Mouse (Mus musculus) MEL (cell line): ENCODE data around the gene Myo10. TPM values are rescaled to one million over a fixed set of nuclear protein-coding genes. Genes with fewer than 3 reads are reported as not detected.

ENCODE experiments used
- DNase-seq: peaks from one replicate; pipeline ENCODE4 v3.0.0; 2011; ENCODE audit warnings: low read depth, low spot score
- H3K27ac ChIP-seq: 2 replicates; pipeline ENCODE4 v1.5.1; 2012; ENCODE audit warnings: low read depth, mild to moderate bottlenecking, control low read depth, low read length, moderate library complexity; ENCODE audit not compliant: control insufficient read depth
- H3K27me3 ChIP-seq, 2 experiments: fragments of 150-350 bp in 1 of 2; sonication (generic) in 1 of 2; 2 replicates each; pipeline ENCODE4 v1.6.1; 2012; ENCODE audit warnings: low read length in 2 of 2, mild to moderate bottlenecking in 2 of 2, improper control_type of control experiment in 1 of 2, moderate library complexity in 1 of 2; ENCODE audit not compliant: insufficient read depth in 2 of 2, control insufficient read depth in 1 of 2
- H3K36me3 ChIP-seq, 2 experiments: 2 replicates each; pipeline ENCODE4 v1.6.1; 2012 to 2014; ENCODE audit warnings: low read length in 2 of 2, improper control_type of control experiment in 1 of 2, inconsistent platforms in 1 of 2, mild to moderate bottlenecking in 1 of 2; ENCODE audit not compliant: insufficient read depth in 2 of 2, control insufficient read depth in 1 of 2
- H3K4me1 ChIP-seq, 2 experiments: fragments of 150-350 bp in 1 of 2; sonication (generic) in 1 of 2; 2 replicates each; pipeline ENCODE4 v1.6.1; 2012; ENCODE audit warnings: low read length in 2 of 2, improper control_type of control experiment in 1 of 2, mild to moderate bottlenecking in 1 of 2; ENCODE audit not compliant: insufficient read depth in 2 of 2, control insufficient read depth in 1 of 2
- H3K4me3 ChIP-seq, 2 experiments: fragments of 150-350 bp in 1 of 2; sonication (generic) in 1 of 2; 2 replicates each; pipeline ENCODE4 v1.5.1; 2012; ENCODE audit warnings: low read depth in 2 of 2, low read length in 2 of 2, mild to moderate bottlenecking in 2 of 2, moderate library complexity in 2 of 2, control low read depth in 1 of 2, improper control_type of control experiment in 1 of 2; ENCODE audit not compliant: control insufficient read depth in 1 of 2, insufficient read depth in 1 of 2
- H3K79me2 ChIP-seq: 2 replicates; pipeline ENCODE4 v1.6.1; 2012; ENCODE audit warnings: mild to moderate bottlenecking, low read length, moderate library complexity; ENCODE audit not compliant: control insufficient read depth, poor library complexity, insufficient read depth
- H3K9ac ChIP-seq: 2 replicates; pipeline ENCODE4 v1.6.1; 2012; ENCODE audit warnings: low read depth, mild to moderate bottlenecking, control low read depth, low read length, moderate library complexity; ENCODE audit not compliant: control insufficient read depth, poor library complexity, severe bottlenecking
- H3K9me3 ChIP-seq: fragments of 150-350 bp; sonication (generic); replicated peaks from 2 replicates; pipeline ENCODE4 v1.6.1; 2012; ENCODE audit warnings: mild to moderate bottlenecking, low read length, improper control_type of control experiment, moderate library complexity; ENCODE audit not compliant: insufficient read depth
- BHLHE40 ChIP-seq: IDR thresholded peaks from 2 replicates; pipeline ENCODE4 v1.6.1; 2012; ENCODE audit warnings: low read depth, mild to moderate bottlenecking, inconsistent platforms, low read length, improper control_type of control experiment, borderline replicate concordance
- CTCF ChIP-seq, 3 experiments: IDR thresholded peaks in 2 of 3; conservative IDR thresholded peaks in 1 of 3; 2 replicates each; pipeline ENCODE4 v1.5.1; 2011 to 2012; ENCODE audit warnings: low read length in 3 of 3, low read depth in 2 of 3, mild to moderate bottlenecking in 2 of 3, improper control_type of control experiment in 1 of 3, inconsistent platforms in 1 of 3, mixed read lengths in 1 of 3, moderate library complexity in 1 of 3; ENCODE audit not compliant: control insufficient read depth in 1 of 3, insufficient read depth in 1 of 3, poor library complexity in 1 of 3, severe bottlenecking in 1 of 3
- ELF1 ChIP-seq: IDR thresholded peaks from 2 replicates; pipeline ENCODE4 v1.6.1; 2014; ENCODE audit warnings: low read depth, mild to moderate bottlenecking, inconsistent platforms, low read length, improper control_type of control experiment, moderate library complexity
- EP300 ChIP-seq, 2 experiments: IDR thresholded peaks; 2 replicates each; pipeline ENCODE4 v1.6.1; 2011; ENCODE audit warnings: improper control_type of control experiment in 2 of 2, low read length in 2 of 2, low read depth in 1 of 2, mild to moderate bottlenecking in 1 of 2
- GABPA ChIP-seq: IDR thresholded peaks from 2 replicates; pipeline ENCODE4 v1.6.1; 2012; ENCODE audit warnings: low read depth, mild to moderate bottlenecking, inconsistent platforms, low read length, improper control_type of control experiment, moderate library complexity
- KAT2A ChIP-seq: conservative IDR thresholded peaks from 2 replicates; pipeline ENCODE4 v1.6.1; 2012; ENCODE audit warnings: low read depth, low read length, improper control_type of control experiment, inconsistent platforms
- MAFK ChIP-seq: IDR thresholded peaks from 2 replicates; pipeline ENCODE4 v1.6.1; 2011; ENCODE audit warnings: low read depth, mild to moderate bottlenecking, low read length, improper control_type of control experiment, borderline replicate concordance
- MAX ChIP-seq: IDR thresholded peaks from 2 replicates; pipeline ENCODE4 v1.6.1; 2011; ENCODE audit warnings: low read length, improper control_type of control experiment
- MAZ ChIP-seq: IDR thresholded peaks from 2 replicates; pipeline ENCODE4 v1.6.1; 2012; ENCODE audit warnings: low read depth, mild to moderate bottlenecking, inconsistent platforms, low read length, improper control_type of control experiment
- MXI1 ChIP-seq: IDR thresholded peaks from 2 replicates; pipeline ENCODE4 v1.6.1; 2011; ENCODE audit warnings: mild to moderate bottlenecking, low read depth, low read length, improper control_type of control experiment
- MYB ChIP-seq: IDR thresholded peaks from 2 replicates; pipeline ENCODE4 v1.6.1; 2011; ENCODE audit warnings: mild to moderate bottlenecking, low read depth, low read length, improper control_type of control experiment
- MYC ChIP-seq: IDR thresholded peaks from 2 replicates; pipeline ENCODE4 v1.6.1; 2011; ENCODE audit warnings: low read depth, mild to moderate bottlenecking, low read length, improper control_type of control experiment, moderate library complexity
- POLR2A ChIP-seq, 2 experiments: IDR thresholded peaks; 2 replicates each; pipeline ENCODE4 v1.6.1; 2011 to 2012; ENCODE audit warnings: low read length in 2 of 2, mild to moderate bottlenecking in 2 of 2, control low read depth in 1 of 2, improper control_type of control experiment in 1 of 2, low read depth in 1 of 2, moderate library complexity in 1 of 2; ENCODE audit not compliant: control insufficient read depth in 1 of 2, insufficient read depth in 1 of 2, poor library complexity in 1 of 2
- POLR2AphosphoS5 ChIP-seq: IDR thresholded peaks from 2 replicates; pipeline ENCODE4 v1.6.1; 2012; ENCODE audit warnings: low read depth, borderline replicate concordance, mild to moderate bottlenecking, inconsistent platforms, low read length, moderate library complexity, mixed read lengths
- SIN3A ChIP-seq: IDR thresholded peaks from 2 replicates; pipeline ENCODE4 v1.6.1; 2012; ENCODE audit warnings: low read length, improper control_type of control experiment, inconsistent platforms
- TAL1 ChIP-seq: IDR thresholded peaks from 2 replicates; pipeline ENCODE4 v1.6.1; 2012; ENCODE audit warnings: mild to moderate bottlenecking, inconsistent platforms, low read length, moderate library complexity, mixed read lengths
- TBP ChIP-seq: IDR thresholded peaks from 2 replicates; pipeline ENCODE4 v1.8.0; 2011; ENCODE audit warnings: low read depth, low read length, improper control_type of control experiment
- TCF12 ChIP-seq: IDR thresholded peaks from 2 replicates; pipeline ENCODE4 v1.6.1; 2014; ENCODE audit warnings: low read depth, mild to moderate bottlenecking, inconsistent platforms, low read length, improper control_type of control experiment, moderate library complexity
- USF1 ChIP-seq: IDR thresholded peaks from 2 replicates; pipeline ENCODE4 v1.6.1; 2014; ENCODE audit warnings: low read depth, mild to moderate bottlenecking, inconsistent platforms, low read length, improper control_type of control experiment, moderate library complexity
- ZC3H11A ChIP-seq: IDR thresholded peaks from 2 replicates; pipeline ENCODE4 v1.6.1; 2012; ENCODE audit warnings: low read depth, mild to moderate bottlenecking, inconsistent platforms, low read length, improper control_type of control experiment
- ZMIZ1 ChIP-seq: IDR thresholded peaks from 2 replicates; pipeline ENCODE4 v1.6.1; 2012; ENCODE audit warnings: low read depth, mild to moderate bottlenecking, inconsistent platforms, low read length, improper control_type of control experiment, moderate library complexity
- polyA plus RNA-seq, 2 experiments: library from polyadenylated mRNA; stranded (reverse) in 1 of 2; unstranded in 1 of 2; fragments of >175 nt in 1 of 2; fragments of >200 nt in 1 of 2; gene quantifications; 2 replicates each; pipeline versions ENCODE4 v1.2.1 to v1.2.4; 2012; ENCODE audit warnings: low replicate concordance in 2 of 2, low read depth in 1 of 2; ENCODE audit not compliant: insufficient read length in 2 of 2, insufficient read depth in 1 of 2, missing spikeins in 1 of 2
- total RNA-seq: library from RNA; depleted of rRNA; stranded (reverse); fragments of 300-350 nt; gene quantifications from 2 replicates; pipeline ENCODE4 v1.2.3, GENCODE M21; 2012

Myo10 gene
- total and polyA plus RNA-seq, 3 experiments: 0.01 TPM; not detected in 2

DNA sequence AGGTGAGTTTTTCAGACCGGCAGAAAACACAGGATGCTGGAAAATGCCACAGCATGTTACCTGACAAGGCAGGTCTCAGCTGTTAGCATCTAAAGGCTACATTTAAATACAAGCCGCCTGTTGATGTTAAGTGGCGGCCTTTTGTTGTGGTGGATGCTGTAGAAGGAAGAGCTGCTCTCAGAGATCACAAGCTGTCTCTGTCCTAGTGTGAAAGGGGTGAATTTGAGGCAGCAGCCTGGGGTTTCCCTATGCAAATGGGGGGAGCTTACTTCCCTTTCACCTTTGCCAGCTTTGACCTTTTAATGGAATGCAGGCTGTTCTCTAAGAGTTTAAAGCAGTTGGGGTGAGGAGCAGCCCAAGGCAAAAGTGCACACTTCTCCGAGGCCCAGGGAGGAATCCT, 117.9 kb downstream of the Myo10 start:
- Histone ChIP-seq H3K9ac (no peak overlapping the region), H3K36me3 (no peaks in the 10 kb centered on the region), H3K27me3 (no peaks in the 10 kb centered on the region), H3K9me3 (no peaks in the 10 kb centered on the region), H3K4me3 (no peak overlapping the region), H3K27ac (no peak overlapping the region), H3K4me1 (no peaks in the 10 kb centered on the region), H3K79me2 (no peaks in the 10 kb centered on the region)
- no peak for DNase-seq
- TF ChIP-seq KAT2A: no peak
- TF ChIP-seq MAFK: no peak
- TF ChIP-seq MYC: no peak
- TF ChIP-seq SIN3A: no peak
- no peak for TF ChIP-seq CTCF (IDR thresholded peaks at IDR 0.05 in 2 of 3, conservative IDR thresholded peaks at IDR 0.05 in 1 of 3; ENCODE audit: control insufficient read depth in 1 of 3, insufficient read depth in 1 of 3, low read depth in 2 of 3, low read length in 3 of 3, poor library complexity in 1 of 3, severe bottlenecking in 1 of 3)
- TF ChIP-seq ELF1: no peak
- no peak for TF ChIP-seq MAX
- no peak for TF ChIP-seq ZMIZ1
- TF ChIP-seq EP300 (IDR thresholded peaks at IDR 0.05; ENCODE audit: low read depth in 1 of 2, low read length in 2 of 2): no peak
- TF ChIP-seq TCF12: no peak

DNA sequence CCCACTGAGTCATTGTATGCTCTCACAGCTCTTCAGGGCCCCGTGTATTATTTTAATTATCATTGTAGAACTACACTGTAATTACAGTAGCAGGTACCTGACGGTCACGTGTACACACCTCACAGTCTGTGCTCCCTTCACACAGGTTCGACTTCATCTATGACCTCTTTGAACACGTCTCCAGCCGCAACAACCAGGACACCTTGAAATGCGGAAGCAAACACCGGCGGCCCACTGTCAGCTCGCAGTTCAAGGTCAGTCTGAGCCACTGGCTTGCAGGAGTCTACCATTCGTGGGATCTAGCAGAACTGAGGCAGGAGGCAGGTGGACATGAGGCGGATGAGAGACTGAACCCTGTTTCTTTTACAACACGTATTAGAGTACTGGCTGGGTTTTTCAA, 119.9 kb downstream of the Myo10 start:
- H3K79me2 ChIP-seq: no peaks in the 10 kb centered on the region
- H3K27me3 ChIP-seq: no peaks in the 10 kb centered on the region
- H3K27ac ChIP-seq: no peak overlapping the region
- H3K9me3 ChIP-seq: no peaks in the 10 kb centered on the region
- no peak overlapping the region for H3K4me3 ChIP-seq
- H3K36me3 ChIP-seq: no peaks in the 10 kb centered on the region
- DNase-seq: no peak
- TF ChIP-seq MAX (no peak), MAZ (no peak), POLR2A (IDR thresholded peaks at IDR 0.05; ENCODE audit: control insufficient read depth in 1 of 2, insufficient read depth in 1 of 2, low read depth in 1 of 2, low read length in 2 of 2, poor library complexity in 1 of 2) (no peak), MAFK (no peak), SIN3A (no peak), MYB (no peak), EP300 (IDR thresholded peaks at IDR 0.05; ENCODE audit: low read depth in 1 of 2, low read length in 2 of 2) (no peak), USF1 (no peak), ELF1 (no peak), BHLHE40 (no peak), CTCF (IDR thresholded peaks at IDR 0.05 in 2 of 3, conservative IDR thresholded peaks at IDR 0.05 in 1 of 3; ENCODE audit: control insufficient read depth in 1 of 3, insufficient read depth in 1 of 3, low read depth in 2 of 3, low read length in 3 of 3, poor library complexity in 1 of 3, severe bottlenecking in 1 of 3) (no peak), TBP (no peak), ZC3H11A (no peak), TAL1 (no peak), POLR2AphosphoS5 (no peak), MXI1 (no peak), GABPA (no peak)
- no peak overlapping the region for H3K9ac ChIP-seq
- no peaks in the 10 kb centered on the region for H3K4me1 ChIP-seq
